Mouse (Mus musculus): ENCODE results near the gene Hmgcr. TPM values are rescaled to one million over a fixed set of nuclear protein-coding genes. Genes with fewer than 3 reads are reported as not detected.

The Hmgcr gene
- polyA plus RNA-seq, 1 experiment from 2014 or later, result 229 TPM

Other genes starting within 250 kb of the Hmgcr start
- gene Ankdd1b, start 199.7 kb downstream of the Hmgcr start, polyA plus RNA-seq (2016; fragmentation: Nextera tagmentation; extraction: Ambion mirVana), result not detected in 2 replicates
- not detected in 2 replicates for gene Gm17622, start 180.2 kb downstream of the Hmgcr start, polyA plus RNA-seq (2016; fragmentation: Nextera tagmentation; extraction: Ambion mirVana)
- 6.3 and 8.0 TPM in 2 replicates for gene Polk, start 128.4 kb downstream of the Hmgcr start, polyA plus RNA-seq (2016; fragmentation: Nextera tagmentation; extraction: Ambion mirVana)
- gene Col4a3bp, start 128.3 kb downstream of the Hmgcr start, polyA plus RNA-seq (2016; fragmentation: Nextera tagmentation; extraction: Ambion mirVana), result 8.6 and 10.1 TPM in 2 replicates
- 0.05 TPM in 2 replicates for gene Ankrd31, start 77.3 kb upstream of the Hmgcr start, polyA plus RNA-seq (2016; fragmentation: Nextera tagmentation; extraction: Ambion mirVana)

All from midbrain, embryonic 12.5 days (tissue).